Mouse (Mus musculus): ENCODE measurements around the gene Asb11. TPM values are rescaled to one million over a fixed set of nuclear protein-coding genes. Genes with fewer than 3 reads are reported as not detected.

Gene Asb11
- polyA plus RNA-seq, 1 experiment from 2014 or later = not detected

DNA sequence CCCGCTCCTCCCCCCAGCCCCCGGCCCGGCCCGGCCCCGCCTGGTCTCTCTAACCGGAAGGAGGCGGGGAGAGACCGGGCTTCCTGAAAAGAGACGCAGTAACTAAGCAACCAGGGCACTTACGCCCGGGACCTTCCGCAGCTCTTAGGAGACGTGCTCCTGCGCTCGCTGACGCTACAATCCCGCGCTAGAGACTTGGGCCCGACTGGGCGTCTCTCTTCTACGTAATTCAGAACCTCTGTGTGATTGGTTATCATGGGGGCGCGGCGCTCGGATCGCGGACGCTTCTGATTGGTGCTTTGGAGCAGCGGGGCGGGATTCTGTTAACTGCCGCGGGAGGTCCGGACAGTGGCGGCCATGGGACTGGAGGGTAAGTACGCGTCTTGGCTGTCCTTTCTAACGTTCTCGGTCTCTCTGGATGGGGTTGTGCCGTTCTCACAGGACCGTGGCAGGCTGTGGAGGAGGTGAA lies 17.3 kb upstream of the Asb11 start, which contains the start of gene Piga:
Gene Piga, plus strand, starts transcription at position 317 of the 469 bp plus-strand sequence.
- peak; percentile 100 for ATAC-seq (ENCODE audit: low read depth)

DNA sequence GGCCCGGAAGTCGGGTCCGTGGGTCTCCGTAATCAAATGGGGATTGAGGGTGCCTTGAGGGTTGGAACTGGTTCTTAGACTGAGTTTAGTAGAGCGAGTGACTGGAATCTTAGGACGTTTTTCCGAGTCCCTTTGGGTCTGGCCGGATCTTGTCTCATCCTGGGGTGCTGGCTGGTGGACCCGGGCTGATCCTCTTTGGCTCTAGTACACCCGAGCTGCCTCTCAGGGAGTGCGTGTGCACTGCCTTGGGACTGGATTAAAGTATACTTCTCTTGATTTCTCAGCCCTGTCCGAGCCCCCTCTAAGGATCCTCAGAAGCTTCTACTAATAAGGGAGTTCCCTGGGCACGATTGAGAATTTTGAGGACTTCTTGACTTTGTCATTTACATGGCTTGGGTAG lies 16.8 kb upstream of the Asb11 start:
- Histone ChIP-seq H3K36me3 (ENCODE audit: control insufficient read depth, insufficient read depth, low read length) (no peaks in the 10 kb centered on the region), H3K4me3 (ENCODE audit: low read depth, low read length) (peak overlapping the region; percentile 46), H3K4me1 (ENCODE audit: control insufficient read depth, insufficient read depth, low read length) (no peaks in the 10 kb centered on the region), H3K27ac (ENCODE audit: low read depth, low read length) (0 out of 2 replicates have a peak overlapping the region, but pooled peaks have one; percentile 39), H3K27me3 (ENCODE audit: control insufficient read depth, insufficient read depth, low read length) (no peaks in the 10 kb centered on the region), H3K9me3 (ENCODE audit: control insufficient read depth, low read length) (no peaks in the 10 kb centered on the region), H3K9ac (replicated peaks; ENCODE audit: low read depth, low read length) (peak overlapping the region; percentile 59), H3K4me2 (ENCODE audit: low read depth, low read length) (peak overlapping the region; percentile 52)
- ATAC-seq (ENCODE audit: low read depth) = no peak; the same call in 1 of the 2 replicates
- WGBS = 23% methylated on average over 13 of the region's 13 CpGs

More for the DNA sequence above, 17.3 kb upstream of the Asb11 start, which contains the start of gene Piga:
- no peaks in the 10 kb centered on the region for H3K27me3 ChIP-seq (ENCODE audit: control insufficient read depth, insufficient read depth, low read length)
- no peaks in the 10 kb centered on the region for H3K36me3 ChIP-seq (ENCODE audit: control insufficient read depth, insufficient read depth, low read length)
- no peaks in the 10 kb centered on the region for H3K9me3 ChIP-seq (ENCODE audit: control insufficient read depth, low read length)
- H3K4me1 ChIP-seq (ENCODE audit: control insufficient read depth, insufficient read depth, low read length) = no peaks in the 10 kb centered on the region
- H3K9ac ChIP-seq (replicated peaks; ENCODE audit: low read depth, low read length) = peak within 1 kb of the TSS; percentile 59
- H3K27ac ChIP-seq (ENCODE audit: low read depth, low read length) = 0 out of 2 replicates have a peak within 1 kb of the TSS, but pooled peaks have one; percentile 39
- H3K4me3 ChIP-seq (ENCODE audit: low read depth, low read length) = peak within 1 kb of the TSS; percentile 46
- H3K4me2 ChIP-seq (ENCODE audit: low read depth, low read length) = peak within 1 kb of the TSS; percentile 52
- 14% methylated on average over 39 of the region's 40 CpGs for WGBS

DNA sequence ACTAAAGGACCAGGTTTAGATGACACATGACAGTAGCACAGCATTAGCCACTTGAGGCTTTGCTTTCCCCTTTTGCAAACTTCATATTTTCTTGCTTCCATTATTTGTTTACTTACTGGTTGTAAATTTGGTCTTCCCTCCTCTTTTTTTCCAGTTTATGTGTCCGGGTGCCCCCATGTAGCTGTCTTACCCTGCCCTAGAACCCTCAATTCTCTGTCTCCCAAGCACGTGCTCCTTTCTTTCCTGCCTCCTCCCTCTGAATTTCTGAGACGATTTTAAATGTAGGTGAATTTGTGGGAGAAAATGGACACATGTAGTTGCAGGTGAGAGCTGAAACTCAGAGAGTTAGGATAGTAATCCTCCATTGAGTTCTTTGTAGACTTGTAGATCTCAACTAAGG lies 16.3 kb upstream of the Asb11 start:
- Histone ChIP-seq H3K4me3 (ENCODE audit: low read depth, low read length) (peak overlapping the region; percentile 46), H3K27me3 (ENCODE audit: control insufficient read depth, insufficient read depth, low read length) (no peaks in the 10 kb centered on the region), H3K9me3 (ENCODE audit: control insufficient read depth, low read length) (no peaks in the 10 kb centered on the region), H3K4me2 (ENCODE audit: low read depth, low read length) (peak overlapping the region; percentile 52), H3K9ac (replicated peaks; ENCODE audit: low read depth, low read length) (no peak overlapping the region), H3K36me3 (ENCODE audit: control insufficient read depth, insufficient read depth, low read length) (no peaks in the 10 kb centered on the region), H3K4me1 (ENCODE audit: control insufficient read depth, insufficient read depth, low read length) (no peaks in the 10 kb centered on the region), H3K27ac (ENCODE audit: low read depth, low read length) (no peak overlapping the region)
- 66% methylated on average over 3 of the region's 3 CpGs for WGBS
- no peak for ATAC-seq (ENCODE audit: low read depth)

DNA sequence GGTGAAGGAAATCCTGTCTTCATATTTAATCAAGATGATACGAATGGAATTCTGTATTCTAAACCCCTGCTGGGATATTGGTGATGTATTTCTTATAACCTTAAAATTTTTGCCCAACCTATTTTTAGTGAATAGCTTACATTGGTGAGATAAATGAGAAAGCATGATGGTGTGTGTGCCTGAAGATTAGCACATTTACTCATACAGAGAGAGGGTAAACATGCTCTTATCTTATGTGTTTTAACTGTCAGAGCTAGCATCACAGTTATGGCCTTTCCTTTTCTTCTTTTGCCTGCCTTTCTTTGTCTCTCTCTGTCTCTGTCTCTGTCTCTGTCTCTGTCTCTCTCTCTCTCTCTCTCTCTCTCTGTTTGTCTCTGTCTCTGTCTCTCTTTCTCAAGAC lies 12.0 kb upstream of the Asb11 start:
- 88% methylated on average over 1 of the region's 1 CpGs for WGBS
- H3K27ac ChIP-seq (ENCODE audit: low read depth, low read length) = no peak overlapping the region
- ATAC-seq (ENCODE audit: low read depth) = no peak
- H3K9ac ChIP-seq (replicated peaks; ENCODE audit: low read depth, low read length) = no peak overlapping the region
- H3K9me3 ChIP-seq (ENCODE audit: control insufficient read depth, low read length) = no peaks in the 10 kb centered on the region
- H3K4me1 ChIP-seq (ENCODE audit: control insufficient read depth, insufficient read depth, low read length) = no peaks in the 10 kb centered on the region
- H3K27me3 ChIP-seq (ENCODE audit: control insufficient read depth, insufficient read depth, low read length) = no peaks in the 10 kb centered on the region
- no peak overlapping the region for H3K4me2 ChIP-seq (ENCODE audit: low read depth, low read length)
- H3K36me3 ChIP-seq (ENCODE audit: control insufficient read depth, insufficient read depth, low read length) = no peaks in the 10 kb centered on the region
- no peak overlapping the region for H3K4me3 ChIP-seq (ENCODE audit: low read depth, low read length)

DNA sequence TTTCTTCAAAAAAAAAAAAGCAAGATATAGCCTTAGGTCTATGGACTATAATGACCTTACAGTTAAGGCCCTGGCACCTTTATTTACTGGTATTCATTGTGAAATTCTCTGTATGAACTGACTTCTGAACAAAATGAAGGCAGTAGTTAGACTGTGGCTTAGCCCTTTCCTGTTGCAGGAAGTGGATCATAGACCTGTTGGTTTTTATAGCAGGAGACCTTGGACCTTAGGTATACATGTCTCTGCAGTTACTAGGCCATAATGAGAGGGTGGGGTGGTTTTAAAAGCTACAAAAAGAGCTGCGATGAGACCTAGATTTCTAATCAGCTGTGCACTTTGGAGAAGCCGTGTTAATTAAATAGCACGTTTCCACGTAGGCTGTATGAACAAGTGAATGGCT lies 9.5 kb upstream of the Asb11 start:
- Histone ChIP-seq H3K27ac (ENCODE audit: low read depth, low read length) (no peak overlapping the region), H3K4me2 (ENCODE audit: low read depth, low read length) (no peak overlapping the region), H3K9ac (replicated peaks; ENCODE audit: low read depth, low read length) (no peak overlapping the region), H3K4me3 (ENCODE audit: low read depth, low read length) (no peak overlapping the region), H3K27me3 (ENCODE audit: control insufficient read depth, insufficient read depth, low read length) (no peaks in the 10 kb centered on the region), H3K36me3 (ENCODE audit: control insufficient read depth, insufficient read depth, low read length) (no peaks in the 10 kb centered on the region), H3K4me1 (ENCODE audit: control insufficient read depth, insufficient read depth, low read length) (no peaks in the 10 kb centered on the region), H3K9me3 (ENCODE audit: control insufficient read depth, low read length) (no peaks in the 10 kb centered on the region)
- no peak for ATAC-seq (ENCODE audit: low read depth)
- 96% methylated on average over 4 of the region's 4 CpGs for WGBS

DNA sequence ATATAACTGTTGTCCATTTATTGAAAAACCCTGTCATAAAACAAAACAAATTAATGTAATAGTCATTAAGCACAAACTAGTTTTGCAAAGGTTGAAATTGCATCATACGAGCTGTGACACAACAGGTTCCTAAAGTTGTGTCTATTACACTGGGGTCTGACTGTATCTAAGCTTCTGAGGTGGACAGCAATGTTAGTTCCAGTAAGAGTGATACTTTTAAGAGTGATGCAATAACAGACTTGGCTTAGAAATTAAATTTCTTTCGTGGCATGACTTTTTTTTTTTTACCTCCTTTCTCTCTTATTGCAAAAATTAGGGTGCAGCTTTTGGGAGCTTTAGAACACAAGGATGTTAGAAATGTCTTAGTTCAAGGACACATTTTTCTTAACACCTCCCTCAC lies 8.6 kb upstream of the Asb11 start:
- Histone ChIP-seq H3K27ac (ENCODE audit: low read depth, low read length) (no peak overlapping the region), H3K27me3 (ENCODE audit: control insufficient read depth, insufficient read depth, low read length) (no peaks in the 10 kb centered on the region), H3K4me1 (ENCODE audit: control insufficient read depth, insufficient read depth, low read length) (no peaks in the 10 kb centered on the region), H3K36me3 (ENCODE audit: control insufficient read depth, insufficient read depth, low read length) (no peaks in the 10 kb centered on the region), H3K4me2 (ENCODE audit: low read depth, low read length) (no peak overlapping the region), H3K9ac (replicated peaks; ENCODE audit: low read depth, low read length) (no peak overlapping the region), H3K4me3 (ENCODE audit: low read depth, low read length) (no peak overlapping the region), H3K9me3 (ENCODE audit: control insufficient read depth, low read length) (no peaks in the 10 kb centered on the region)
- WGBS = 84% methylated on average over 2 of the region's 2 CpGs
- ATAC-seq (ENCODE audit: low read depth) = no peak

DNA sequence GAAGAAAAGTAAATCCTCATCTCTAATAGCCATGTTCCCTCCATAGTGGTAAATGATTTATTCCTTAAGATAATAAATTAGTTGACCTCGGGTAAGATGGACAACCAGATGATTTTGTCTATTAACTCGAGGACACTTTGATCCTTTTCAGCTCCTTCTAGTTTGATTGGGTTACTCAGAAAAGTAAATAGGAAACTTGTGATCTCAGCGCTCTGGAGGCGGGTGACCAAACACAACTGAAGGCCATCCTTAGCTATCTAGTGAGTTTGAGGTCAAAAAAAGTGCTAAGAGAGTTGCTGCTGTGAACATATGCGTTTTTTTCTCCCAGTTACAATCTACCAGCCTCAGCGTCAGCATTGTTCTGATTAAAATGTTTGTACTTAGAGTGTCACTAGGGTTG lies 6.2 kb upstream of the Asb11 start:
- H3K4me1 ChIP-seq (ENCODE audit: control insufficient read depth, insufficient read depth, low read length) = no peaks in the 10 kb centered on the region
- no peak overlapping the region for H3K9ac ChIP-seq (replicated peaks; ENCODE audit: low read depth, low read length)
- WGBS = 91% methylated on average over 6 of the region's 6 CpGs
- H3K9me3 ChIP-seq (ENCODE audit: control insufficient read depth, low read length) = no peaks in the 10 kb centered on the region
- no peak overlapping the region for H3K4me3 ChIP-seq (ENCODE audit: low read depth, low read length)
- ATAC-seq (ENCODE audit: low read depth) = no peak
- H3K4me2 ChIP-seq (ENCODE audit: low read depth, low read length) = no peak overlapping the region
- no peak overlapping the region for H3K27ac ChIP-seq (ENCODE audit: low read depth, low read length)
- H3K27me3 ChIP-seq (ENCODE audit: control insufficient read depth, insufficient read depth, low read length) = no peaks in the 10 kb centered on the region
- H3K36me3 ChIP-seq (ENCODE audit: control insufficient read depth, insufficient read depth, low read length) = no peaks in the 10 kb centered on the region

DNA sequence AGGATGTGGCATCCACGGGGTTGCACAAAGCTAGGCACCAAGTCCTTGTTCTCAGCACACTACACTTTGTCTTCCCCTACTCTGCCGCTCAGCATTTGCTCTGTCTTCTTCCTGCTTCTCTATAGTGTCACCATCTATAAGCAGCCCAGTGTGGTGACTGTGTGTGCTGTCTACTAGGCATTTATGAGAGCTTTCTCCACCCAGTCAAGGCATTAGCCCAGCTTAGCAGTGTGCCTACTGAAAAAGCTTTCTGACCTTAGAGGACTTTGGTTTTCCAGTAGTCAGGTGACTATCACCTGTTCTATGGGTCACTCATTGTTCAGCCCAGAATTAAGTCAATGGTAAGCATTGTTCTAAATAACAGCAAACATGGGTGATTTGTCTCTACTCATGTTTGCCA lies 5.7 kb upstream of the Asb11 start:
- H3K9me3 ChIP-seq (ENCODE audit: control insufficient read depth, low read length) = no peaks in the 10 kb centered on the region
- no peak overlapping the region for H3K9ac ChIP-seq (replicated peaks; ENCODE audit: low read depth, low read length)
- no peaks in the 10 kb centered on the region for H3K27me3 ChIP-seq (ENCODE audit: control insufficient read depth, insufficient read depth, low read length)
- 88% methylated on average over 2 of the region's 2 CpGs for WGBS
- H3K4me1 ChIP-seq (ENCODE audit: control insufficient read depth, insufficient read depth, low read length) = no peaks in the 10 kb centered on the region
- H3K27ac ChIP-seq (ENCODE audit: low read depth, low read length) = no peak overlapping the region
- H3K4me3 ChIP-seq (ENCODE audit: low read depth, low read length) = no peak overlapping the region
- H3K4me2 ChIP-seq (ENCODE audit: low read depth, low read length) = no peak overlapping the region
- ATAC-seq (ENCODE audit: low read depth) = no peak
- H3K36me3 ChIP-seq (ENCODE audit: control insufficient read depth, insufficient read depth, low read length) = no peaks in the 10 kb centered on the region

DNA sequence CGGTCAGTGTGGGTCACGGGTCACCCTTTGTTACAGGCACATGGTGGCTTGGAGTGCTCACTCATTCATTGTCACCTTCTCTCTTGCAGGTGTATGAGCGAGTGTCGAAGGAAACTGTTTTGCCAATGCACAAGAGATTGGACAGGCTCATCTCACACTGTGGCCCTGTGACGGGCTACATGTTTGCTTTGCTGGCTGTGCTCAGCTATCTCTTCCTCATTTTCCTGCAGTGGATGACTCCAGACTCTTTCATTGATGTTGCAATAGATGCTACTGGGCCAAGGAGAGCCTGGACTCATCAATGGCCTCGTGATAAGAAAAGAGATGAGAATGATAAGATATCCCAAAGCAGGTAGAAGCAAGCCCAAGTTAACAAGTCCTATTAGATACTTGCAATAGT lies 5.3 kb upstream of the Asb11 start:
- no peak for ATAC-seq (ENCODE audit: low read depth)
- Histone ChIP-seq H3K36me3 (ENCODE audit: control insufficient read depth, insufficient read depth, low read length) (no peaks in the 10 kb centered on the region), H3K27ac (ENCODE audit: low read depth, low read length) (no peak overlapping the region), H3K4me3 (ENCODE audit: low read depth, low read length) (no peak overlapping the region), H3K9me3 (ENCODE audit: control insufficient read depth, low read length) (no peaks in the 10 kb centered on the region), H3K4me2 (ENCODE audit: low read depth, low read length) (no peak overlapping the region), H3K4me1 (ENCODE audit: control insufficient read depth, insufficient read depth, low read length) (no peaks in the 10 kb centered on the region), H3K27me3 (ENCODE audit: control insufficient read depth, insufficient read depth, low read length) (no peaks in the 10 kb centered on the region), H3K9ac (replicated peaks; ENCODE audit: low read depth, low read length) (no peak overlapping the region)
- WGBS = 94% methylated on average over 6 of the region's 6 CpGs

All from neural tube, embryonic 14.5 days (tissue).